Mouse (Mus musculus): ENCODE measurements at regions not wholly inside any gene's neighbourhood (a gene's known extent, or its start where the extent isn't known, plus 50 kb on each side); places are given as distances from the start of the nearest gene placed in this dataset.

GRCm38 (mm10) chr8:30952818-30953217 is 2475.7 kb upstream of the 5930422O12Rik start:
- TF ChIP-seq GATA1 (IDR thresholded peaks at IDR 0.05; ENCODE audit: borderline replicate concordance, low read length) (no peak), FLI1 (IDR thresholded peaks at IDR 0.05; ENCODE audit: low read length) (no peak)

Data from megakaryocyte, embryonic 14.5 days (primary cell).